Mouse (Mus musculus) midbrain, postnatal 0 days (tissue): ENCODE results near the gene Gm20388. TPM values are rescaled to one million over a fixed set of nuclear protein-coding genes. Genes with fewer than 3 reads are reported as not detected.

Experiments
- ATAC-seq: fragments of 200-750 bp; cut with Nextera tagmentation; 2 replicates; pipeline ENCODE4 v1.8.0; 2017; ENCODE audit warnings: moderate number of reproducible peaks, mild to moderate bottlenecking, moderate TSS enrichment, moderate library complexity; ENCODE audit not compliant: low FRiP score
- DNase-seq: peaks from one replicate; pipeline ENCODE4 v3.0.0-alpha.2; 2015; ENCODE audit warnings: low spot score
- H3K27ac ChIP-seq: fragments of 300-500 bp; sonication (generic); 2 replicates; pipeline ENCODE4 v1.5.1; 2014; ENCODE audit warnings: low read depth, mild to moderate bottlenecking, low read length, mixed read lengths
- H3K27me3 ChIP-seq: fragments of 300-500 bp; sonication (generic); 2 replicates; pipeline ENCODE4 v1.6.1; 2014; ENCODE audit warnings: low read length, control low read depth, mixed read lengths; ENCODE audit not compliant: insufficient read depth
- H3K36me3 ChIP-seq: fragments of 300-500 bp; sonication (generic); 2 replicates; pipeline ENCODE4 v1.6.1; 2014; ENCODE audit warnings: low read length, control low read depth, mixed read lengths; ENCODE audit not compliant: insufficient read depth
- H3K4me1 ChIP-seq: fragments of 300-500 bp; sonication (generic); 2 replicates; pipeline ENCODE4 v1.6.1; 2014; ENCODE audit warnings: mild to moderate bottlenecking, control low read depth, antibody characterized with exemption, low read length, mixed read lengths; ENCODE audit not compliant: insufficient read depth
- H3K4me2 ChIP-seq: fragments of 300-500 bp; sonication (generic); 2 replicates; pipeline ENCODE4 v1.6.1; 2014; ENCODE audit warnings: low read depth, mild to moderate bottlenecking, low read length, mixed read lengths; ENCODE audit not compliant: poor library complexity, severe bottlenecking
- H3K4me3 ChIP-seq: fragments of 300-500 bp; sonication (generic); 2 replicates; pipeline ENCODE4 v1.5.1; 2014; ENCODE audit warnings: low read depth, mild to moderate bottlenecking, low read length, moderate library complexity
- H3K9ac ChIP-seq: fragments of 300-500 bp; sonication (generic); replicated peaks from 2 replicates; pipeline ENCODE4 v1.6.1; 2014; ENCODE audit warnings: mild to moderate bottlenecking, low read length, moderate library complexity, mixed read lengths; ENCODE audit not compliant: poor library complexity, severe bottlenecking
- H3K9me3 ChIP-seq: fragments of 300-500 bp; sonication (generic); 2 replicates; pipeline ENCODE4 v1.6.1; 2016; ENCODE audit warnings: low read length, control low read depth
- CTCF ChIP-seq: IDR thresholded peaks from 2 replicates; pipeline ENCODE4 v1.5.1; 2016; ENCODE audit warnings: antibody characterized with exemption, mild to moderate bottlenecking
- WGBS: fragments of 180-500 bp; shearing (Covaris S2); extraction: QIAGEN DNeasy Blood & Tissue Kit; methylation state at CpG from one replicate; pipeline ENCODE4 v1.1.7; 2014; 5-methylcytosine and 5-hydroxymethylcytosine counted together
- polyA plus RNA-seq: library from polyadenylated mRNA; unstranded; fragments of >200 nt; fragmentation: Nextera tagmentation; extraction: Ambion mirVana; gene quantifications from 2 replicates; pipeline ENCODE4 v1.2.1, GENCODE M21; 2015
- total RNA-seq: library from RNA; depleted of rRNA; stranded (reverse); fragments of >200 nt; gene quantifications from 2 replicates; pipeline ENCODE4 v1.2.3, GENCODE M21; 2014

The Gm20388 gene
- total and polyA plus RNA-seq, 2 experiments from 2014 or later, result 74.2 TPM; not detected in 1

DNA sequence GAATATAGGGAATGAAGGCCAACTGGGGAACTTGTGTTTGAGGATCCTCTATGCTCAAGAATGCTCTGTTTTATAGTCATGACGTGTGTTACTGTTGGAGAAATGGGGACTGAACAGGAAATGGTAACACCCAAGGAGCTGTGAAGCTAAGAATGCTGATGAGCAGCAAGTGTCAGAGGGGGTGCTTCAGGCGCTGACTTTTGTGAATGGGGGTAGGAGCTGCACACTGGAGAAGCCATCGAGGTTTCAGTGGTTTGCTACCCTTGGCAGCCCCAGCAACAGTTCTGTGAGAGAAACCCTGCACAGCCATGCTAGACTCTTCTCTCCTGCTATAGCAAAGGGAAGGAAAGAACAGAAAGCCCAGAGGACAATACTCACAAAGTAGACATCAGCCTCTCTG lies 3001.5 kb downstream of the Gm20388 start:
- Histone ChIP-seq H3K36me3 (peaks cover 21% of the 10 kb centered on the region), H3K9ac (no peak overlapping the region), H3K9me3 (no peaks in the 10 kb centered on the region), H3K27me3 (no peaks in the 10 kb centered on the region), H3K4me2 (no peak overlapping the region), H3K4me1 (0 out of 2 replicates have a peak, but pooled peaks cover 2% of the 10 kb centered on the region), H3K27ac (no peak overlapping the region), H3K4me3 (no peak overlapping the region)
- no peak for TF ChIP-seq CTCF
- WGBS, result 81% methylated on average over 3 of the region's 3 CpGs
- DNase-seq, result no peak
- no peak for ATAC-seq

- H3K36me3 ChIP-seq, result peaks cover 16% of the 10 kb centered on the region
- WGBS, result 83% methylated on average over 4 of the region's 4 CpGs
- TF ChIP-seq CTCF, result no peak
- H3K9me3 ChIP-seq, result no peaks in the 10 kb centered on the region
- H3K4me3 ChIP-seq, result no peak overlapping the region
- no peak for DNase-seq
- H3K27me3 ChIP-seq, result no peaks in the 10 kb centered on the region
- no peak overlapping the region for H3K27ac ChIP-seq
- H3K4me2 ChIP-seq, result no peak overlapping the region
- ATAC-seq, result no peak
- H3K4me1 ChIP-seq, result 0 out of 2 replicates have a peak, but pooled peaks cover 2% of the 10 kb centered on the region
- no peak overlapping the region for H3K9ac ChIP-seq
Measured at GRCm38 (mm10) chr8:122912871-122913270, 3002.2 kb downstream of the Gm20388 start.

DNA sequence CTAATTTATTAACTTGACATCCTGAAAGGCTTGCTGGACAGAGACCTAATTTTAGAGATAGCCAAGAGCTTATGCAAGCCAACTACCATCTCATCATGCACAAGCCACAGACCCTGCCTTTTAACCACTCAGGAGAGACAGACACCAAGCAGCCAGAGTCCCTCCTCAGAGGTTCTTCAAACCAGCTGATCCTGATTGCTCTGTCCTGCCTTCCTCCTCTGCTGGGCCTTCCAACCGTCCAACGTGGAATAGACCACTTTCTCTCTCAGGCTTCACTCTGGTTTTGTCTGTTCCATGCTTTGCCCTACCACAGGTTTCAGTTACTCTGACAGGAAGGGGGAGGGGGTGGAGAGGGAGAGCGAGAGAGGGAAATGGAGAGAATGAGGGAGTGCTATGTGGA lies 3006.1 kb downstream of the Gm20388 start:
- Histone ChIP-seq H3K36me3 (peaks cover 10% of the 10 kb centered on the region; the same call in 1 of the 2 replicates), H3K27ac (no peak overlapping the region), H3K9ac (no peak overlapping the region), H3K4me2 (no peak overlapping the region), H3K4me1 (peaks cover 13% of the 10 kb centered on the region), H3K27me3 (no peaks in the 10 kb centered on the region), H3K9me3 (no peaks in the 10 kb centered on the region), H3K4me3 (no peak overlapping the region)
- ATAC-seq, result no peak
- no peak for DNase-seq
- WGBS, result 84% methylated on average over 3 of the region's 3 CpGs
- TF ChIP-seq CTCF, result no peak

GRCm38 (mm10) chr8:122917531-122918392 lies 3007.1 kb downstream of the Gm20388 start:
- 64% methylated on average over 11 of the region's 11 CpGs for WGBS
- H3K36me3 ChIP-seq, result peaks cover 5% of the 10 kb centered on the region; the same call in 1 of the 2 replicates
- H3K4me1 ChIP-seq, result peaks cover 13% of the 10 kb centered on the region
- no peaks in the 10 kb centered on the region for H3K27me3 ChIP-seq
- no peak overlapping the region for H3K9ac ChIP-seq
- no peaks in the 10 kb centered on the region for H3K9me3 ChIP-seq
- H3K4me2 ChIP-seq, result no peak overlapping the region
- no peak for DNase-seq
- ATAC-seq, result no peak
- no peak for TF ChIP-seq CTCF
- no peak overlapping the region for H3K4me3 ChIP-seq
- H3K27ac ChIP-seq, result no peak overlapping the region; the same call in 1 of the 2 replicates

DNA sequence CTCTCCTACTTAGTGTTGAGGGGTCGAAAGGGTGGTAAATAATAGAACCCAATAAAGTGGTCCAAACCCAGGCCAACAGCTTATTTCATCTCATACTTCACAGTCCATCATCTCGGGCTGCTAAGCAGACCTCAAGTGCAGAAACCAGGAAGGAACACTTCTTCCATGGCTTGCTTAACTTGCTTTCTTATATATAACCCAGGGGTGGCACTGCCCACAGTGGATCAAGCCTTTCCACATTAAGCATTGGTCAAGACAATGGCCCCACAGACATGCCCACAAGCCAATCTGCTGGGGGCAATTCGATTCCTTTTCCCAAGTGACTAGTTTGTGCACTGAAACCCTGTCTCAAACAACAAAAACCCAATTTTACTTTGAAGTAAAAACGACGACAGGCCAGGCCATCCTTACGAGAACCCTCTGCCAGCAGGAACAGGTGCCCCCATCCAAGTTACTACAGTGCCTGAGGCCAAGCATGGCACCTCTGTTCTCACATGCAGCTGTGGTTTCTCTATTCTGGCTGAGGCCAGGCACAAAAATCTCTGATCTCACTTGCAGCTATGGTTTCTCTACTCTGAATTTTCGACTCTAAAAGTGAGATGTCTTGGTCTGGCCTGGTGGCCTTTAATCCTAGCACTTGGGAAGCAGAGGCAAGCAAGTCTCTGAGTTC lies 3007.9 kb downstream of the Gm20388 start:
- no peak overlapping the region for H3K27ac ChIP-seq
- no peak overlapping the region for H3K4me3 ChIP-seq
- no peak for TF ChIP-seq CTCF
- H3K36me3 ChIP-seq, result peaks cover 5% of the 10 kb centered on the region; the same call in 1 of the 2 replicates
- H3K27me3 ChIP-seq, result no peaks in the 10 kb centered on the region
- no peaks in the 10 kb centered on the region for H3K9me3 ChIP-seq
- DNase-seq (no peak), ATAC-seq (no peak)
- 76% methylated on average over 7 of the region's 7 CpGs for WGBS
- H3K4me1 ChIP-seq, result peaks cover 15% of the 10 kb centered on the region
- no peak overlapping the region for H3K4me2 ChIP-seq
- no peak overlapping the region for H3K9ac ChIP-seq

GRCm38 (mm10) chr8:122920890-122921289 lies 3010.2 kb downstream of the Gm20388 start:
- Histone ChIP-seq H3K4me1 (peaks cover 19% of the 10 kb centered on the region), H3K4me3 (no peak overlapping the region), H3K36me3 (no peaks in the 10 kb centered on the region), H3K27ac (0 out of 2 replicates have a peak overlapping the region, but pooled peaks have one; percentile 32), H3K27me3 (no peaks in the 10 kb centered on the region), H3K9me3 (no peaks in the 10 kb centered on the region), H3K4me2 (peak overlapping the region; percentile 15; the same call in 1 of the 2 replicates), H3K9ac (no peak overlapping the region)
- ATAC-seq (no peak), DNase-seq (peak; percentile 58)
- no peak for TF ChIP-seq CTCF
- whole genome bisulfite sequencing, result 41% methylated on average over 7 of the region's 7 CpGs
